Mouse (Mus musculus): ENCODE measurements around the gene Kcnip4. TPM values are rescaled to one million over a fixed set of nuclear protein-coding genes. Genes with fewer than 3 reads are reported as not detected.

The Kcnip4 gene
- polyA plus RNA-seq, 1 experiment: 0.08 TPM

DNA sequence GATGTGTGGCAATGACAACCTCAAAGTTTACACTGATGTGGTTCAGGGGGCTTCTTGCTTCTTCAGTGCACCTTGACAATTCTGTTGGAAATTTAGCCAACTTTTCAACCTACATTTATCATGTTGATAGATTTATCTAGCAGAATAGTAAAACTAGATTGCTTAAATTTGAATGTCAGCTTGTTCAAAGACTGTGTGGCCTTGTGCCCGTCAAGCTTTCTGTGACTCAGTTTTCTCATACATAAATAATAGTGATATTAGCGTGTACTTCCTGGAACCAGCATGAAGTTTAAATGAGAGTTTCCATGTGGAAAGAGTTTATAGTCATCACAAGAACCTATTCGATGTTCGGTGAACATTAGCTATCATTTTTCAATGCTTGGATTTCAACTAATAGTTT lies 1112.4 kb downstream of the Kcnip4 start:
- DNase-seq (ENCODE audit: low spot score): no peak

DNA sequence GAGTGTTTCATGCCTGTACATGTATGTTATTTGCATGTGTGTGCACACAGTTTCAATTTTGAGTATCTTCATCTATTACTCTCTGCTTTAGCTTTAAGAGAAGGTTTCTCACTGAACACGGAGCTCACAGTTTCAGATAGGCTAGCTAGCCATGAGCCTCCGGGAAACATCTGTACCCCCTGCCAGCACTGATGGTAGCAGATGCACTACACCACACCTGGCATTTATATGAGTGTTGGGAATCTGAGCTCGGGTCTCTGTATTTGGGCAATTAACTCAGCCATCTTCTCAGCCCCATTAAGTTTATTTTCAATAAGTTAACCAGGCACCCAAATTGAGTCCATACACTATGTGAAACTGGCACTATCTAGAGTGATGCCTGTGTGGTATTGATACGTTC lies 1113.2 kb downstream of the Kcnip4 start:
- no peak for DNase-seq (ENCODE audit: low spot score)

DNA sequence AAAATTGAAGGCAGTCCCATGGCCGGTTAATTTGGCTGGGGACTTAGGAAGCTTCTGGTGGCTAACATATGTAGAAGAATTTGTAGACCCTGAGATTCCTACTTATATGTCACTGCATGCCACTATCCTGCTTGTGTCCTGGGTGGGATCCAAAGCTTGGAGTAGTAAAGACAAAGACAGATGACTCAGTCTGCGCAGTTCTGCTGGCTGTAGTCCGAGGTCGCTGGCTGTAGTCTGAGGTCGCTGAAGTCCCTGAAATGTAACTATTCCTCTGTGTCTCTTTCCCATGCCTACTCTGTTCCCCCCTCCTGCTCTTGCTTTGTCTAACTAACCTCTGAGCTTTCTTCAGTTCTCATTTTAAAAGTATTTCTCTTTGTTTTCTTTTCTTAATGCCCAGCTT lies 1114.4 kb downstream of the Kcnip4 start:
- no peak for DNase-seq (ENCODE audit: low spot score)

DNA sequence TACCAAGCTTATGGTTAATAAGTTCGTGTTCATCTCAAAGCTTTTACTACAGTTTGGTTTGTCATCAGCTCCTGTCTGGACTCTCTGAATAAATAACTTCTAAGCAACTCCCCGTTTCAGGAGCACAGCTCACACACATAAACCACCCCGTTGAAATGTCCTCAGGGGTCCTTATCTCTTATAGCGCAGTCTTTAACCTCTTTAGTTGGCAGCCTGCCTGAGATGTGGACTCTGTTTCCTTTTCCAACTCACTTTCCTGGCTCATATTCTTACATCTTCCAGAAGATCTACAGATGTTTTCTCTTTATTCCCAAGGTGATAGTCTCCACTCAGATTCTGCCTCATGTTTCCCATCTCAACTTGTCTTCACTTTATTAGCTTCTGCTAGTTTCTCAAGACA lies 1116.4 kb downstream of the Kcnip4 start:
- no peak for DNase-seq (ENCODE audit: low spot score)

DNA sequence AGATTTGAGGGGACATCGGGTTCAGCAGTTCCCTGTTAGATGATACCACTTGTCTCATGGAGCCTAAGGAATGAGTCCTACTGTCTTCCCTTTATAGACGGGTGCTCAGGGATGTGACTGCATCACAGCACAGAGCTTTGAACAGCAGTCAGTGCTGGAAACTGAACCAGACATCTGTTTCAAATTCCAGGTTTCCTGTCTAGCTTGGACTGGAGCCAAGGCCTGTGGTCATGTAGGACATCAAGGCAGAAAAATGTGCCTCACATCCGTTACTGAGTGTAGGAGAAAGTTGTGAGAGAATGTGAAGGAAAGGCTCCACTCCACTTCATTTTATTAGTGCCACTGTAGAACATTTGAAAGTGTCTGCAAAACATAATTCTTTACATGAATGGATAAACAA lies 1122.2 kb downstream of the Kcnip4 start:
- DNase-seq (ENCODE audit: low spot score): no peak

DNA sequence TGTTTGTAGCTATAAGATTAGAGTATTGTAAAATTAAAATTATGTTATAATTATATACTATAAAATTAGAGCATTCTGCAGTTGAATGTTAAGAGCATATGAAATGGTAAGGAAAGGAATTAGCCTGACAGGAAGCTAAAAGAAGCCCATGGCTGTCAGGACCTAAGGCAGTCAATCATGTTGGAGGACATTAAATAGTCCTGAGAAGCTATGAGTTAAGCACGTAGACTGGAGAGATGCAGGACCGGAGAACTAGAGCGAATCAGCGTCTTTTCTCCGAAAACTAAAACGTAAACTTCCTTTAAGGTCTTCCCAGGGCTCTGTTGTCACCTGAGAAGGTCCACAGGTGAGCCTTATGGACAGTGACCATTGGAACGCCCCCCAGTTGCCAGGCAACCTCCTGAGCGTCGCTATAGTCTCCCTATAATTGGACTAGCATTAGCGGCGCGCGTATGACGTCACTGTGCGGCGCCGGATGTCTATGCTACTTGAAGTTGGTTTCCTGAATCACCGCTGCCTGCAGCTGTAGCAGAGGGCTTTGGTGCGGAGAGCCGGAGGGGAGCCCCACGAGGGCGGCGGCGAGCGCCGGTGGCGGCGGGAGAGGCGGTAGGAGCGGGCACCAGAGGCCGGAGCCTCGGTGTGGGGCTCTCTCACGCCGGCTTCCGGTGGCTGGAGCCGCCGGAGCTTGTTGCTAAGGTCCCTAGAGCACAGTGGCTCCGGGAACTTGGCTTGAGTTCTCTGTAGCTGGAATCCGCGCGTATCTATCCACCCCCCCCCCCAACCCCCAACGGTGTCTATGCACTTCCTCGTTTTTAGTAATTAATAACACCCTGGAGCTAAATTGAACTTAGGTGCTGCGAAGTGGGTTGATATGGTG lies 1152.6 kb downstream of the Kcnip4 start:
- DNase-seq (ENCODE audit: low spot score): peak; percentile 89

DNA sequence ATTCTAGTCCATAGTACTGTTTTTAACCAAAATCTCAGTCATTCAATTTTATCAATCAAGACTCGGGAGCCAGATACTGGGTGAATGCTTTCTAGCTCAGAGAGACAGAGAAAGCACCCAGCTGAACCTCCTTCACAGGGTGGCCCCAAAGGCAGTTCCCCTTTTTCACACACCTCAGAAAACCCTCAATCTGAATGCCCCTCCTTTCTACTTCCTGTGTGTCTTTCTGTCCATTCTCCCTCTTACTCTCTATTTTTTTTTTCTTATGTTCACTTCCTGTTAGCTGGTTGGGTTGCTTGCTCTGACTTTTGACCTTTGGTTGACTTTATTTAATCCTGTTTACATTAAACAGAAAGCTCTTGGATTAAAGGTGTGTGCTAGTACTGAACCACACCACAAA lies 1175.4 kb downstream of the Kcnip4 start:
- DNase-seq (ENCODE audit: low spot score): no peak

DNA sequence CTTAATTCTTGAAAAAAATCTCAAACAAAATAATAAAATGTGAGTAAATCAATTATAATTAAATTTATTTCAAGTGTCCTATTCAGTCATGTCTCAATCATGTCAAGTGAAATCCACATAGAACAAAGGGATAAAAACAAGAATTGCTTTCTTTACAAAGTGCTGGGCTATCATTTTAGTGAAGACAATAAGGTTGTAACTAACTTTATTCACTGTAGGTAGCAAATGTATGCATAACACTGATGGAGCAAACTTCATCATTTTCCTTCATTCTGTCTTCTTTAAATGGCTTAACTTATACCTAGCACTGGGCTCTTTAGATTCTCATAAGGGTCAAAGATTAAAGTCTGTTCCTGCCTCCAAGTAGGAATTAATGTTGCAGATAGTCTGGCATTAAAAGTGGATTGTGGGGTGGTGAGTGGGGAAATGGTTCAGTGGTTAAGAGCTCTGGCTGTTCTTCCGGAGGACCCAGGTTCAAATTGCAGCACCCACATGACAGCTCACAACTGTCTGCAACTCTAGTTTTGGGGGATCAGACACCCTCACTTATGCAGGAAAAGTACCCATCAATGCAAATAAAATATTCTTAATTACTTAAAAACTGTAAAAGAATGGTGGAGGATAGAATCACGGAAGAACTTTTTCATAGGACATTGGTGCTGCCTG lies 1178.6 kb downstream of the Kcnip4 start:
- no peak for DNase-seq (ENCODE audit: low spot score)

DNA sequence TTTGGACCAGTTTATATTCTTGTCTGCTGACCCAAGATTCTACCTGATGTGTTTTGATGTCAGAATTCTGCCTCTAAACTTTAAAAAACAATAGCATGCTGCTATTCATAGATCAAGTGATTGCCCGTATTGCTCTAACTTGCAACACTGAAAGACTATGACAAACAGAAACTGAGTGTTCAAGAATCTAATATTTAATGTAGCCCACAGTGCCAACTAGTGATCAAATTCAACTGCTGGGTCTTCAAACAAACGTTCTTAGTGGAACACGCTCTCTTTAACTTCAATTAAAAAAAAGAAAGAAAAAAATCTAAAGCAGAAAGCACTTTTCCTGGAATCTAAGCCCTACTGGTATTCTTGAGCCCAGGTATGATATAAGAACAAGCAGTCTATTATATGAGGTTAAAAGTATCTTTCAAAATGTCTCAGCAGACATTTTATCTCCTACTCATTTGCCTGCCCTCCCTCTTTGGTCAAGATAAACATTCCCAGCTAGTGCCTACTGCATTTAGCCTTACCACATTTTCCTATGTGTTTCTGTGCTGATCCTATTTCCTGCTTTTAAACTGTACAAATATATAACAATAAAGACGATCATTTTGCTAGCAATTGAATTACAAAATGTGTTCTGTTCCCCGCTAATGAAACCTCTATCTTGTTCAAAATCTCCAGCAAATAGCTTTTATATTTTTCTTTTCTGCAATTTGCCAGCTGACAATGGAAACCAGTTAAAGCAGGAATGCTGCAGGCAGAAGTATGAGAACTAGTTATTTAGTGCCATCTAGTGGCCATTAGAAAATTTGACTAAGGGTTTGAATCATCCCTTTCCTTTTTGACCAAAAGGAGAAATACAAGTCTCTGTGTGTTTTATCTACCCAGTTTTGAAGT lies 1179.4 kb downstream of the Kcnip4 start:
- DNase-seq (ENCODE audit: low spot score): no peak

DNA sequence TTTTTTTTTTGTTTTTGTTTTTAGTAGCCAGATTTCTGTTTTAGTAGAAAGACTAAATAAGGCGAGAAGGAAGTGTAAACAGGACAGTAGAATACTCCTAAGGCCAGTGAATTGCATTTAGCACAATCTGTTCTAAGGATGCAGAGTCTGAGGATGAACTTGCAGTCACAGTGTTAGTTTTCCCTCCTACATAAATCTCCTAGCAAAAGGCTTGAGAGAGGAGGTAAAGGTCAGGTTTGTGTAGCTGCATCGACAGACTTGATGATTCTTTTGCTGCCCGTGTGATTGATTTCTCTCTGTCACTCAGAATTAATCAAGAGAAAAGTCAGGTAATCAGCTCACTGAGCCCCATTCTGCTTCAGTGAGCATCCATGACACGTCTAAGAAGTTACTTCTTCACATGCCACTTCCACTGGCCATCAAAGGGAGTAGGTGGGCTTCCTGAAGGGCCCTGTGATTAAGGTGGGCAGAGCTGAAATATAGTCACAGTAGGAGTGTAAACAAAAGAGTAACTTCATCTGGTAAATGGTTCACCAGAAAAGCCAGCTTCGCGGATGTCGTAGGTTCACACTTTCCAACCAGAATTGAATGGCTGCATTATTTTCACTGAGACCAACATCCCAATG lies 1183.8 kb downstream of the Kcnip4 start:
- no peak for DNase-seq (ENCODE audit: low spot score)
